Mouse (Mus musculus) liver, embryonic 14.5 days (tissue): ENCODE data around the gene Gtf2h3.
"Not testable (repeated sequence)": the region's sequence is repeated elsewhere in the genome, so short reads cannot be mapped to it uniquely, and the experiment has no call there.

Source experiments
- CTCF ChIP-seq: IDR thresholded peaks from 2 replicates; pipeline ENCODE4 v1.5.1; 2016; ENCODE audit warnings: antibody characterized with exemption, low read depth, control low read depth
- EP300 ChIP-seq: IDR thresholded peaks from 2 replicates; pipeline ENCODE4 v1.6.1; 2016; ENCODE audit warnings: antibody characterized with exemption, low read depth

- TF ChIP-seq CTCF, EP300: not testable (repeated sequence)
Observed at GRCm38 (mm10) chr5:124599726-124600125, 20.8 kb downstream of the Gtf2h3 start.
